Mouse (Mus musculus) spleen, adult 2 months (tissue): ENCODE results near the gene Cdca5. TPM values are rescaled to one million over a fixed set of nuclear protein-coding genes. Genes with fewer than 3 reads are reported as not detected.

ENCODE experiments used
- DNase-seq, 2 experiments: peaks; one replicate each; pipeline versions ENCODE4 v3.0.0 to v3.0.0-alpha.2; 2012 to 2021; ENCODE audit warnings: low spot score in 2 of 2, low read depth in 1 of 2
- H3K27ac ChIP-seq: fragments of 200-500 bp; 2 replicates; pipeline ENCODE4 v1.5.1; 2012; ENCODE audit warnings: low read length, inconsistent platforms; ENCODE audit not compliant: insufficient read depth
- H3K27me3 ChIP-seq: fragments of 200-500 bp; 2 replicates; pipeline ENCODE4 v1.6.1; 2012; ENCODE audit warnings: mild to moderate bottlenecking, moderate library complexity, low read length, inconsistent platforms; ENCODE audit not compliant: control insufficient read depth, insufficient read depth
- H3K36me3 ChIP-seq: fragments of 200-500 bp; 2 replicates; pipeline ENCODE4 v1.6.1; 2012; ENCODE audit warnings: mild to moderate bottlenecking, low read length, inconsistent platforms; ENCODE audit not compliant: control insufficient read depth, insufficient read depth
- H3K4me1 ChIP-seq: fragments of 200-500 bp; 2 replicates; pipeline ENCODE4 v1.6.1; 2011; ENCODE audit warnings: inconsistent platforms; ENCODE audit not compliant: control insufficient read depth, insufficient read depth, insufficient read length
- H3K4me3 ChIP-seq: fragments of 200-500 bp; 2 replicates; pipeline ENCODE4 v1.5.1; 2011; ENCODE audit warnings: mild to moderate bottlenecking, inconsistent platforms; ENCODE audit not compliant: insufficient read depth, insufficient read length; ENCODE audit errors: extremely low read depth
- CTCF ChIP-seq: fragments of 200-500 bp; IDR thresholded peaks from 2 replicates; pipeline ENCODE4 v1.5.1; 2011; ENCODE audit warnings: mild to moderate bottlenecking, inconsistent platforms; ENCODE audit not compliant: insufficient read depth, insufficient read length, insufficient replicate concordance; ENCODE audit errors: extremely low read depth
- POLR2A ChIP-seq: fragments of 200-500 bp; IDR thresholded peaks from 2 replicates; pipeline ENCODE4 v1.6.1; 2011; ENCODE audit warnings: low read depth, low read length, inconsistent platforms
- WGBS: fragments of 180-500 bp; shearing (Covaris S2); methylation state at CpG from one replicate; pipeline ENCODE4 v1.1.7; 2018; 5-methylcytosine and 5-hydroxymethylcytosine counted together
- polyA plus RNA-seq: library from polyadenylated mRNA; depleted of rRNA; stranded (reverse); fragments of >200 nt; gene quantifications from 2 replicates; pipeline ENCODE4 v1.2.3, GENCODE M21; 2012

The Cdca5 gene
- polyA plus RNA-seq, 1 experiment = 4.4 TPM

- no peaks in the 10 kb centered on the region for H3K27me3 ChIP-seq
- WGBS = 5% methylated on average over 20 of the region's 20 CpGs
- peak overlapping the region; percentile 100 for H3K27ac ChIP-seq
- TF ChIP-seq POLR2A (no peak), CTCF (no peak)
- peak overlapping the region; percentile 97 for H3K4me3 ChIP-seq
- H3K36me3 ChIP-seq = peaks cover 21% of the 10 kb centered on the region
- peaks cover 18% of the 10 kb centered on the region for H3K4me1 ChIP-seq
- DNase-seq = peak in 1 of 2 experiments; percentile 63
Observed at GRCm38 (mm10) chr19:6045366-6046293, 39.2 kb upstream of the Cdca5 start.

DNA sequence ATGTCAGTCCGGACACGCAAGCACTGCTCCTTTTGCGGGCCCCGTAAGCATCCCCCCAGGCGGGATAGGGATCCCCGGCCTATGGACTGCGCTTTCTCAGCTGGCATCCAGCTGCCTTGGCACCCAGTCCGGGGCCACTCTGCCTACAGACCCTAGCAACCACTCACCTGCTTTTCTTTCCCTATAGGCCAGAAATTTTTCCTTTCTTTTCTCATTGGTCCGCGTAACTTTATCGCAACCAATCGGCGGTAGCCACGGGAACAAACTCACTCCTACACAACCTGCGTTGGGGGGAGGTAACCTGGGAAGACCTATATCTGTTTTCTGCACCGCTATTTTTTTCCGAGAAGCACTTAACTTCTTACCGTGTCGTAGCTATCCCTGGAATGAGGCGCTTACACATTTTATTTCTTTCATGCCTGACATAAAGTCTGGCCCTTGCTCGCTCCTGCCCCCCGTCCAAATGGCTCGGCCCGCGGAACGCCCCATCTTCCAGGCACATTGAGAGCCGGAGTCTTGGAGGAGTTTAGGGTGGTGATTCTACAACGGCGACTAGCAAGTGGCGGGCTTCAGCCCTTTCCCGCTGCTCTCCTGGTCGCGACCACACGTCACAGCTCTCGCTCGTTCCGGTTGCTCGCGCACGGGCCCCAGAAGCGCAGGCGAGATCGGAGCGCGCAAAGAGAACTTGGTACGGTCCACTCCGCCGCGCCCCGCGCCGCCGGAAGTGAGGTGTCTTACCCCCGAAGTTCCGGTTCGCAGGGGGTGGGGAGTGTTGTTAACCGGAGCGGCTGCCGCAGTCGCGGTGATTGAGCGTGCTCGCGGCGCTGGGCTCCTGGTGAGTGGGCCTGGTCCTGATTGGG lies 38.3 kb upstream of the Cdca5 start, which contains the start of gene Syvn1:
Syvn1 (plus strand) TSS at position 283 of the 860 bp plus-strand sequence.
- Histone ChIP-seq H3K4me3 (peak within 1 kb of the TSS; percentile 97), H3K27ac (peak within 1 kb of the TSS; percentile 100), H3K36me3 (peaks cover 30% of the 10 kb centered on the region), H3K4me1 (peaks cover 18% of the 10 kb centered on the region), H3K27me3 (no peaks in the 10 kb centered on the region)
- TF ChIP-seq POLR2A (peak; percentile 62), CTCF (no peak)
- peak; percentile 88 to 94 for DNase-seq
- WGBS = under 1% methylated on average over 65 of the region's 65 CpGs

GRCm38 (mm10) chr19:6047154-6047898 lies 37.5 kb upstream of the Cdca5 start:
- Histone ChIP-seq H3K4me1 (peaks cover 18% of the 10 kb centered on the region), H3K27me3 (no peaks in the 10 kb centered on the region), H3K27ac (peak overlapping the region; percentile 100), H3K4me3 (peak overlapping the region; percentile 97), H3K36me3 (peaks cover 38% of the 10 kb centered on the region)
- DNase-seq = no peak
- TF ChIP-seq CTCF (no peak), POLR2A (no peak)
- 1% methylated on average over 41 of the region's 44 CpGs for WGBS

GRCm38 (mm10) chr19:6047899-6048166 lies 37.0 kb upstream of the Cdca5 start:
- Histone ChIP-seq H3K4me1 (peaks cover 18% of the 10 kb centered on the region), H3K36me3 (peaks cover 43% of the 10 kb centered on the region), H3K27ac (peak overlapping the region; percentile 100), H3K4me3 (peak overlapping the region; percentile 97), H3K27me3 (no peaks in the 10 kb centered on the region)
- DNase-seq = no peak
- WGBS = 64% methylated on average over 8 of the region's 8 CpGs
- TF ChIP-seq CTCF = no peak
- TF ChIP-seq POLR2A = no peak

GRCm38 (mm10) chr19:6048681-6049410 lies 35.9 kb upstream of the Cdca5 start:
- Histone ChIP-seq H3K27ac (peak overlapping the region; percentile 100), H3K36me3 (peaks cover 53% of the 10 kb centered on the region), H3K4me1 (peaks cover 18% of the 10 kb centered on the region), H3K27me3 (no peaks in the 10 kb centered on the region), H3K4me3 (peak overlapping the region; percentile 97)
- TF ChIP-seq POLR2A = peak; percentile 34
- TF ChIP-seq CTCF = no peak
- whole genome bisulfite sequencing = 54% methylated on average over 11 of the region's 11 CpGs
- peak in 1 of 2 experiments; percentile 61 for DNase-seq

DNA sequence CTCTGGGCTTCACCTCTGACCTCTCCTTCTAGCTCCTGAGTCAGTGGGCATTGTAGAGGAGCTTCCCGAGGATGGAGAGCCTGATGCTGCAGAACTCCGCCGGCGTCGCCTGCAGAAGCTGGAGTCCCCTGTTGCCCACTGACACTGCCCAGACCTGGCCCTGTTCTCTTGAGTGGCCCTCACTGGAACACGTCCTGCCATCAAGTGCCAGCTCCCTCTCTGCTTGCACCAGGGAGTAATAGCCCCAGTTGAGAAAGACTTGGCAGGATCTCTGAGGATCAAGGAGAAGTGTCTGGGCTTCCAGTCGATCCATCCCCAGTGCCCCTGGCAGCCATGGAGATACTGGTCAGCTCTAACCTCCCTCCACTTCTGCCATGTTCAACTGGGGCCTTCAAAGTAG lies 32.3 kb upstream of the Cdca5 start:
- TF ChIP-seq POLR2A (no peak), CTCF (no peak)
- Histone ChIP-seq H3K4me3 (no peak overlapping the region), H3K27me3 (no peaks in the 10 kb centered on the region), H3K4me1 (peaks cover 17% of the 10 kb centered on the region), H3K36me3 (peaks cover 65% of the 10 kb centered on the region), H3K27ac (no peak overlapping the region)
- no peak for DNase-seq
- 89% methylated on average over 7 of the region's 7 CpGs for WGBS
